Mouse (Mus musculus): Measurements from ENCODE around the gene Olfr145. TPM values are rescaled to one million over a fixed set of nuclear protein-coding genes. Genes with fewer than 3 reads are reported as not detected.

Olfr145 gene
- polyA plus RNA-seq, 1 experiment from 2014 or later: not detected

DNA sequence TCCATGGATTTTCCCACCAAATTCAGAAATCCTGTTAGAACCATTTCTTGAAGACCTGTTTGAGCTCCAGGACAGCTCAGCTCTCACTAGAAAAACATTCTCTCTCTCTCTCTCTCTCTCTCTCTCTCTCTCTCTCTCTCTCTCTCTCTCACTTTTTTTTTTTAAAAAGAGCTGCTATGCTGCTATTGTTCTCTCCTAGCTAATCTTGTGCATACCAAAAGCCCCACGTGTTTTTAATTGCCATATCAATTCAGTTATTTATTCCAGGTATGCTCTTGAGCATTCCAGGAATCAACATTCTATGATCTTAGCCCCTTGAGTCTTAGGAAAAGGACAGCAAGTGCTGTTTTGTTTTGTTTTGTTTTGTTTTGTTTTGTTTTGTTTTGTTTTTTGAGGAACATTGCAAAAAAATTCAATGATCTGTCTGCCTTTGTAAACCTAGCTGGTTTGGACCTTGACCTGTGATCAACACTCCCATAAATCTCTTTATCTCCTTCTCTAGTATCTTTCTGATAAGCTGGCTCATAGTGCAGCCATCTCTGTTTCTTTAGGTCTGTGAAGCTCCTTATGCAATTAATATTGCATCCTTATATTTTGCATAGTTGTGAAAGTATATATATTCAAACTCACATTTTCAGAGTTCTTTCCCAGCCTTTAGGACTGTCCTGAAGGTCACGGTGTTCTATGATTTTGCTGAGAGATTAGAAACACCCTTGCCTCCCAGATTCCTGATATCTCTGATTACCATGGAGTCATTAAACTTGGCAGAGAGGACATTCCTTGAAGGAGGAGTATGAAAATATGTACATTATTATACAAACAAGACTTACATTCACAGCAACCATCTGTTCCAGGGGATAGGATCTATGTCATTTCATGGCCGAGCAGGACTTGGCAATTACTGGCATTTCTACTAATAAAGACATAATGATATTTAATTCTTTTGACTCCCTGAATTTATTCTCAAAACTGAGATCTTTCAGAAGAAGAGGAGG, 29.8 kb downstream of the Olfr145 start:
- H3K9ac ChIP-seq: no peak overlapping the region
- no peak overlapping the region for H3K4me2 ChIP-seq (replicated peaks)
- no peaks in the 10 kb centered on the region for H3K27me3 ChIP-seq
- no peaks in the 10 kb centered on the region for H3K9me3 ChIP-seq
- H3K4me3 ChIP-seq: no peak overlapping the region
- ATAC-seq (ENCODE audit: insufficient number of reproducible peaks, insufficient read depth, low FRiP score, low TSS enrichment): no peak
- H3K27ac ChIP-seq: no peak overlapping the region
- no peaks in the 10 kb centered on the region for H3K36me3 ChIP-seq
- WGBS: 51% methylated on average over 3 of the region's 3 CpGs
- H3K4me1 ChIP-seq: no peaks in the 10 kb centered on the region

DNA sequence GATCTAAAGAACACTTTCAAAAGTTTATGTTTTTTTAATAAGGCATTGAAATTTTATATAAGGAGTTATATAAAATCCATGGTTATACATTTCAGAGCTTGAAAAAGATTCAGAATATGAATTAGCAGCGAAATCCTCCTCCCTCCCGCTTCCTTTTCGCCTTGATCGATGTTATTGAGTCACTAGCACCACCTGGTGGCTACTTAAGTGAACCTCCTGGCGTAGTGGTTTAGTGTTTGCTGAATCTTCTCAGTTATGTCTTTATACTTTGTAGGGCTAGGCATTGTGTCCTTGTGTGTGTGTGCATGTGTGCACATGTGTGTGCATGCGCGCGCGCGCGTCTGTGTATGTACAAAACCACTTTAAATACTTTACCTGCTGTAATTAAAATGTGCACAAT, 36.0 kb downstream of the Olfr145 start:
- no peaks in the 10 kb centered on the region for H3K36me3 ChIP-seq
- no peak overlapping the region for H3K9ac ChIP-seq
- no peaks in the 10 kb centered on the region for H3K27me3 ChIP-seq
- 0 out of 2 replicates have a peak, but pooled peaks have one; percentile 28 for ATAC-seq (ENCODE audit: insufficient number of reproducible peaks, insufficient read depth, low FRiP score, low TSS enrichment)
- WGBS: 6% methylated on average over 11 of the region's 11 CpGs
- no peaks in the 10 kb centered on the region for H3K4me1 ChIP-seq
- H3K4me2 ChIP-seq (replicated peaks): no peak overlapping the region
- H3K27ac ChIP-seq: no peak overlapping the region
- H3K4me3 ChIP-seq: no peak overlapping the region
- H3K9me3 ChIP-seq: no peaks in the 10 kb centered on the region

DNA sequence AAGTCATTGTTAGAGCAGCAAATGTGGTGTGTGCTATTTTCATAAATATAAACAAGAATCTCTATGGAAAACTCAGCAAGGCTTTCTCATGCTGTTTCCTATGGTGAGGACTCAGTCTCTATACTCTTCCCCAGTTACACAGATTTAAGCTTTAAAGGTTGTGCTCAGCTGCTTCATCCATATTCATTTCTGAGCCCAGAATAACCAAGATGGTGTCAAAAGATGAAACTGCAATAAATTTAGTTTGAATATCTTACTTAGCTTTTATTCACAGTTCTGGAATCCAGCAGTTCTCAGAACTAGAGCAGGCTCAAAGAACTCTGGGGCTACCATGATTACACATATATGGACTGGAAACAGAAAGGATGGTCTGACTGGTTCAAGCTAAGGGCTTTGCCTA, 37.6 kb downstream of the Olfr145 start:
- H3K9me3 ChIP-seq: no peaks in the 10 kb centered on the region
- ATAC-seq (ENCODE audit: insufficient number of reproducible peaks, insufficient read depth, low FRiP score, low TSS enrichment): no peak
- H3K4me2 ChIP-seq (replicated peaks): no peak overlapping the region
- H3K27me3 ChIP-seq: no peaks in the 10 kb centered on the region
- H3K4me3 ChIP-seq: no peak overlapping the region
- no peaks in the 10 kb centered on the region for H3K4me1 ChIP-seq
- no peaks in the 10 kb centered on the region for H3K36me3 ChIP-seq
- H3K9ac ChIP-seq: no peak overlapping the region
- H3K27ac ChIP-seq: no peak overlapping the region

DNA sequence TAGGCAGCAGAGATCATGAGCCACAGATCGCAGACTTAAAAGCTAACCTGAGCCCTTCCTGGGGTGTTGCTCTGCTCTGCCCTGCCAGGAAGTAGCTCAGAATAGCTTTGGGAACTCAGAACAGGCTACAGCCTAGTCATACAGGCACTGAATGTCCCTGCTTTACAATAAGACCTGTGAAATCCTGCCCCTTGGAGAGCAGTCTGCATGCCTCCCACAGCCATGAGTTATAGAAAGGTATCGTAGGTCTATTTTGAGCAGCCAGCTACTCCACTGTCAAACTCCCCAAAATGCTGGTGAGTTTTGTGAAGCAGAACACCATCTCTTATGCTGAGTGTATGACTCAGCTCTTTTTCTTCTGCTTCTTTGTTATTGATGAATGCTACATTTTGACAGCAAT, 44.6 kb downstream of the Olfr145 start:
- no peaks in the 10 kb centered on the region for H3K9me3 ChIP-seq
- H3K4me3 ChIP-seq: no peak overlapping the region
- WGBS: 94% methylated on average over 2 of the region's 2 CpGs
- H3K36me3 ChIP-seq: no peaks in the 10 kb centered on the region
- no peak for ATAC-seq (ENCODE audit: insufficient number of reproducible peaks, insufficient read depth, low FRiP score, low TSS enrichment)
- H3K9ac ChIP-seq: no peak overlapping the region
- H3K4me1 ChIP-seq: no peaks in the 10 kb centered on the region
- no peak overlapping the region for H3K4me2 ChIP-seq (replicated peaks)
- H3K27me3 ChIP-seq: no peaks in the 10 kb centered on the region
- H3K27ac ChIP-seq: no peak overlapping the region

Other genes starting within 250 kb of the Olfr145 start
- gene Tbrg1, start 239.4 kb upstream of the Olfr145 start, polyA plus RNA-seq (2016; fragmentation: Nextera tagmentation; extraction: Ambion mirVana): 154 and 157 TPM in 2 replicates
- 2.4 and 2.6 TPM in 2 replicates for gene Panx3, start 227.5 kb upstream of the Olfr145 start, polyA plus RNA-seq (2016; fragmentation: Nextera tagmentation; extraction: Ambion mirVana)
- not detected in 2 replicates for gene Olfr160, start 180.5 kb upstream of the Olfr145 start, polyA plus RNA-seq (2016; fragmentation: Nextera tagmentation; extraction: Ambion mirVana)
- not detected in 2 replicates for gene Olfr874, start 151.6 kb upstream of the Olfr145 start, polyA plus RNA-seq (2016; fragmentation: Nextera tagmentation; extraction: Ambion mirVana)
- not detected in 2 replicates for gene Olfr875, start 124.9 kb upstream of the Olfr145 start, polyA plus RNA-seq (2016; fragmentation: Nextera tagmentation; extraction: Ambion mirVana)
- not detected in 2 replicates for gene Olfr876, start 93.7 kb upstream of the Olfr145 start, polyA plus RNA-seq (2016; fragmentation: Nextera tagmentation; extraction: Ambion mirVana)
- gene Olfr877, start 42.5 kb upstream of the Olfr145 start, polyA plus RNA-seq (2016; fragmentation: Nextera tagmentation; extraction: Ambion mirVana): not detected in 2 replicates
- gene Olfr878, start 21.1 kb downstream of the Olfr145 start, polyA plus RNA-seq (2016; fragmentation: Nextera tagmentation; extraction: Ambion mirVana): not detected in 2 replicates
- not detected in 2 replicates for gene Olfr881, start 95.1 kb downstream of the Olfr145 start, polyA plus RNA-seq (2016; fragmentation: Nextera tagmentation; extraction: Ambion mirVana)
- gene Olfr883, start 129.1 kb downstream of the Olfr145 start, polyA plus RNA-seq (2016; fragmentation: Nextera tagmentation; extraction: Ambion mirVana): not detected in 2 replicates
- not detected in 2 replicates for gene Olfr884, start 149.8 kb downstream of the Olfr145 start, polyA plus RNA-seq (2016; fragmentation: Nextera tagmentation; extraction: Ambion mirVana)
- gene Olfr885, start 164.6 kb downstream of the Olfr145 start, polyA plus RNA-seq (2016; fragmentation: Nextera tagmentation; extraction: Ambion mirVana): not detected in 2 replicates
- gene Olfr887, start 187.3 kb downstream of the Olfr145 start, polyA plus RNA-seq (2016; fragmentation: Nextera tagmentation; extraction: Ambion mirVana): not detected in 2 replicates
- gene Olfr888, start 211.4 kb downstream of the Olfr145 start, polyA plus RNA-seq (2016; fragmentation: Nextera tagmentation; extraction: Ambion mirVana): not detected in 2 replicates
- gene Olfr889, start 218.5 kb downstream of the Olfr145 start, polyA plus RNA-seq (2016; fragmentation: Nextera tagmentation; extraction: Ambion mirVana): 0.10 TPM in 2 replicates
- gene Olfr890, start 245.8 kb downstream of the Olfr145 start, polyA plus RNA-seq (2016; fragmentation: Nextera tagmentation; extraction: Ambion mirVana): not detected in 2 replicates